Mouse (Mus musculus) lung, postnatal 0 days (tissue): ENCODE measurements around the gene Phf2. TPM values are rescaled to one million over a fixed set of nuclear protein-coding genes. Genes with fewer than 3 reads are reported as not detected.

Experiments
- ATAC-seq: fragments of 200-750 bp; cut with Nextera tagmentation; 2 replicates; pipeline ENCODE4 v1.8.0; 2017; ENCODE audit warnings: moderate library complexity
- DNase-seq: peaks from one replicate; pipeline ENCODE4 v3.0.0-alpha.2; 2016; ENCODE audit warnings: low spot score
- H3K27ac ChIP-seq: fragments of 300-500 bp; sonication (generic); 2 replicates; pipeline ENCODE4 v1.5.1; 2014; ENCODE audit warnings: antibody characterized with exemption, mild to moderate bottlenecking, low read length, mixed read lengths
- H3K27me3 ChIP-seq: fragments of 300-500 bp; sonication (generic); replicated peaks from 2 replicates; pipeline ENCODE4 v1.6.1; 2014; ENCODE audit warnings: low read length, mixed read lengths; ENCODE audit not compliant: insufficient read depth
- H3K36me3 ChIP-seq: fragments of 300-500 bp; sonication (generic); 2 replicates; pipeline ENCODE4 v1.6.1; 2014; ENCODE audit warnings: low read length, mixed read lengths; ENCODE audit not compliant: insufficient read depth
- H3K4me1 ChIP-seq: fragments of 300-500 bp; sonication (generic); 2 replicates; pipeline ENCODE4 v1.6.1; 2014; ENCODE audit warnings: antibody characterized with exemption, low read depth, low read length, mixed read lengths; ENCODE audit not compliant: insufficient read depth
- H3K4me2 ChIP-seq: fragments of 300-500 bp; sonication (generic); replicated peaks from 2 replicates; pipeline ENCODE4 v1.6.1; 2014; ENCODE audit warnings: low read depth, mild to moderate bottlenecking, low read length, moderate library complexity, mixed read lengths
- H3K4me3 ChIP-seq: fragments of 300-500 bp; sonication (generic); 2 replicates; pipeline ENCODE4 v1.5.1; 2014; ENCODE audit warnings: low read depth, low read length
- H3K9ac ChIP-seq: fragments of 300-500 bp; sonication (generic); replicated peaks from 2 replicates; pipeline ENCODE4 v1.6.1; 2014; ENCODE audit warnings: low read depth, mild to moderate bottlenecking
- H3K9me3 ChIP-seq: fragments of 300-500 bp; sonication (generic); 2 replicates; pipeline ENCODE4 v1.6.1; 2016; ENCODE audit warnings: low read length, mixed read lengths
- CTCF ChIP-seq: IDR thresholded peaks from 2 replicates; pipeline ENCODE4 v1.5.1; 2016; ENCODE audit warnings: antibody characterized with exemption, mild to moderate bottlenecking
- EP300 ChIP-seq: IDR thresholded peaks from 2 replicates; pipeline ENCODE4 v1.6.1; 2016; ENCODE audit warnings: antibody characterized with exemption, mild to moderate bottlenecking, control low read depth
- WGBS: fragments of 180-500 bp; shearing (Covaris S2); extraction: QIAGEN DNeasy Blood & Tissue Kit; methylation state at CpG from one replicate; pipeline ENCODE4 v1.1.7; 2014; 5-methylcytosine and 5-hydroxymethylcytosine counted together
- polyA plus RNA-seq: library from polyadenylated mRNA; unstranded; fragments of >200 nt; fragmentation: Nextera tagmentation; extraction: Ambion mirVana; gene quantifications from 2 replicates; pipeline ENCODE4 v1.2.1, GENCODE M21; 2015

The Phf2 gene
- polyA plus RNA-seq, 1 experiment from 2014 or later = 5.5 TPM

- TF ChIP-seq CTCF = no peak
- no peak for TF ChIP-seq EP300
- Histone ChIP-seq H3K36me3 (no peaks in the 10 kb centered on the region), H3K9me3 (no peaks in the 10 kb centered on the region), H3K4me3 (no peak overlapping the region), H3K27ac (no peak overlapping the region; the same call in 1 of the 2 replicates), H3K9ac (no peak overlapping the region), H3K4me2 (no peak overlapping the region), H3K27me3 (no peaks in the 10 kb centered on the region), H3K4me1 (no peaks in the 10 kb centered on the region)
- ATAC-seq (0 out of 2 replicates have a peak, but pooled peaks have one; percentile 12), DNase-seq (peak; percentile 46)
- WGBS = 56% methylated on average over 5 of the region's 5 CpGs
Observed at GRCm38 (mm10) chr13:48841905-48842592, 28.9 kb downstream of the Phf2 start.

GRCm38 (mm10) chr13:48838284-48838683 is 32.6 kb downstream of the Phf2 start:
- H3K9me3 ChIP-seq = no peaks in the 10 kb centered on the region
- TF ChIP-seq CTCF = no peak
- H3K4me3 ChIP-seq = no peak overlapping the region
- H3K9ac ChIP-seq = no peak overlapping the region
- no peaks in the 10 kb centered on the region for H3K4me1 ChIP-seq
- DNase-seq (no peak), ATAC-seq (no peak)
- WGBS = 71% methylated on average over 2 of the region's 2 CpGs
- H3K4me2 ChIP-seq = no peak overlapping the region
- H3K27me3 ChIP-seq = no peaks in the 10 kb centered on the region
- H3K27ac ChIP-seq = no peak overlapping the region
- H3K36me3 ChIP-seq = no peaks in the 10 kb centered on the region

GRCm38 (mm10) chr13:48837537-48837936 is 33.4 kb downstream of the Phf2 start:
- TF ChIP-seq EP300 (no peak), CTCF (no peak)
- ATAC-seq = no peak
- no peaks in the 10 kb centered on the region for H3K9me3 ChIP-seq
- no peaks in the 10 kb centered on the region for H3K36me3 ChIP-seq
- H3K4me3 ChIP-seq = no peak overlapping the region
- no peak overlapping the region for H3K27ac ChIP-seq
- no peak overlapping the region for H3K9ac ChIP-seq
- 57% methylated on average over 6 of the region's 6 CpGs for WGBS
- DNase-seq = no peak
- no peak overlapping the region for H3K4me2 ChIP-seq
- H3K27me3 ChIP-seq = no peaks in the 10 kb centered on the region
- H3K4me1 ChIP-seq = no peaks in the 10 kb centered on the region

- Histone ChIP-seq H3K36me3 (peaks cover 8% of the 10 kb centered on the region; the same call in 1 of the 2 replicates), H3K4me1 (no peaks in the 10 kb centered on the region), H3K4me3 (no peak overlapping the region), H3K27ac (no peak overlapping the region), H3K4me2 (no peak overlapping the region), H3K9me3 (no peaks in the 10 kb centered on the region), H3K9ac (no peak overlapping the region), H3K27me3 (no peaks in the 10 kb centered on the region)
- WGBS = 75% methylated on average over 14 of the region's 14 CpGs
- no peak for ATAC-seq
- TF ChIP-seq CTCF = no peak
- no peak for TF ChIP-seq EP300
- DNase-seq = no peak
Observed at GRCm38 (mm10) chr13:48830528-48831250, 40.2 kb downstream of the Phf2 start.

- Histone ChIP-seq H3K4me2 (no peak overlapping the region), H3K4me1 (no peaks in the 10 kb centered on the region), H3K4me3 (no peak overlapping the region), H3K27ac (no peak overlapping the region), H3K36me3 (peaks cover 12% of the 10 kb centered on the region; the same call in 1 of the 2 replicates), H3K27me3 (no peaks in the 10 kb centered on the region), H3K9me3 (no peaks in the 10 kb centered on the region), H3K9ac (no peak overlapping the region)
- no peak for TF ChIP-seq EP300
- TF ChIP-seq CTCF = no peak
- ATAC-seq (no peak), DNase-seq (no peak)
- 77% methylated on average over 4 of the region's 4 CpGs for WGBS
Observed at GRCm38 (mm10) chr13:48829780-48830179, 41.1 kb downstream of the Phf2 start.

- H3K9me3 ChIP-seq = no peaks in the 10 kb centered on the region
- no peak for TF ChIP-seq EP300
- TF ChIP-seq CTCF = no peak
- H3K27ac ChIP-seq = no peak overlapping the region
- no peaks in the 10 kb centered on the region for H3K27me3 ChIP-seq
- ATAC-seq (no peak), DNase-seq (no peak)
- no peak overlapping the region for H3K4me2 ChIP-seq
- H3K4me1 ChIP-seq = no peaks in the 10 kb centered on the region
- no peak overlapping the region for H3K4me3 ChIP-seq
- no peak overlapping the region for H3K9ac ChIP-seq
- WGBS = 97% methylated on average over 9 of the region's 9 CpGs
- H3K36me3 ChIP-seq = peaks cover 40% of the 10 kb centered on the region
Observed at GRCm38 (mm10) chr13:48822871-48823270, 48.0 kb downstream of the Phf2 start.
